Mouse (Mus musculus) embryo, embryonic 9.5 days (tissue): ENCODE measurements at regions not wholly inside any gene's neighbourhood (a gene's known extent, or its start where the extent isn't known, plus 50 kb on each side); places are given as distances from the start of the nearest gene placed in this dataset.
"Not testable (repeated sequence)": the region's sequence is repeated elsewhere in the genome, so short reads cannot be mapped to it uniquely, and the experiment has no call there.

Experiments
- DNase-seq: peaks from one replicate; pipeline ENCODE4 v3.0.0-alpha.2; 2017; ENCODE audit errors: extremely low spot score

- DNase-seq, result no peak
Observed at GRCm38 (mm10) chr11:48657851-48658250, 142.3 kb upstream of the Rack1 start.

GRCm38 (mm10) chr11:48661641-48662040, 138.5 kb upstream of the Rack1 start:
- no peak for DNase-seq

GRCm38 (mm10) chr11:48684781-48685314, 115.3 kb upstream of the Rack1 start:
- DNase-seq, result no peak

GRCm38 (mm10) chr11:48690070-48690469, 110.1 kb upstream of the Rack1 start:
- DNase-seq, result no peak

- peak; percentile 23 for DNase-seq
Observed at GRCm38 (mm10) chr11:48696352-48696751, 103.8 kb upstream of the Rack1 start.

GRCm38 (mm10) chr11:48697191-48697590, 102.9 kb upstream of the Rack1 start:
- no peak for DNase-seq

- DNase-seq, result no peak
Observed at GRCm38 (mm10) chr11:48707192-48707591, 92.9 kb upstream of the Rack1 start.

- no peak for DNase-seq
Observed at GRCm38 (mm10) chr11:48710972-48711371, 89.2 kb upstream of the Rack1 start.

GRCm38 (mm10) chr11:48724068-48724467, 76.1 kb upstream of the Rack1 start:
- no peak for DNase-seq

GRCm38 (mm10) chr11:48730826-48731225, 69.3 kb upstream of the Rack1 start:
- not testable (repeated sequence) for DNase-seq

GRCm38 (mm10) chr11:48746503-48746902, 53.6 kb upstream of the Rack1 start:
- no peak for DNase-seq

GRCm38 (mm10) chr11:48748066-48748465, 52.1 kb upstream of the Rack1 start:
- no peak for DNase-seq
